Mouse (Mus musculus) thymus, postnatal 36 days (tissue): ENCODE measurements around the gene Gfy.
"Not testable (repeated sequence)": the region's sequence is repeated elsewhere in the genome, so short reads cannot be mapped to it uniquely, and the experiment has no call there.

Experiments
- DNase-seq, 2 experiments: peaks; one replicate each; pipeline ENCODE4 v3.0.0; 2022; ENCODE audit warnings: mixed read lengths in 2 of 2

The Gfy gene

DNA sequence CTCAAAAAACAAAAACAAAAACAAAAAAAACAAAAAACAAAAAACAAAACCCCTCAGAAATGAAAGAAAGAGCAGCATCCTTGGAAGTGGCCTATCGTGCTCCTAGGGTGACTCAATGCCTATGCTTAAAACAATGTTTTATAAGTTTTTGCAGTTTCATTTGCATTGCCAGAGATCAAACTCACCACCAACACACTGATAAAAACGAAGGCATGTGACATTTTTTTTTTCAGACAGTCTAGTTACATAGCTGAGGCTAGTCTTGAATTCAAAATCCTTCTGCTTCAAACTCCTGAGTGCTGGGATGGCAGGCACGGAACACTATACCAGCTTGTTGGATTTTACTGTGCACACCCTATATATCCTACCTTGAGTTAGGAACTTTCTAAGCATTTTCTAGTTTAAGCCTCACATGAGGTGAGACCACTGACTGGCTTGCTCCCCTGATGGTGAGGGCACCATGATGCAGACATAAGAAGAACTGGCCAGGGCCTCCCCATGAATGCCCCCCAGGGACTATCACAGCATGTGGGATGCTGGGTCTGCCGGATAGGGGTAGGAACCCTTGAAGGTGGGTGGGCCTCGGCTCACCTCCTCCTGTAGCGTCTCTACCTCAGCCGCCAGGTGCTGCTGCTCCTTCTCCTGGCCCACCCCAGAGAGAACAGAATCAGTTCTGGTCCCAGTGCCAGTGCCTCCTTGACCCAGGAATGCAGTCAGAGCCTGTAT lies 13.4 kb upstream of the Gfy start:
- DNase-seq: no peak

- DNase-seq: no peak
Observed at GRCm38 (mm10) chr7:45191803-45192363, 12.5 kb upstream of the Gfy start.

DNA sequence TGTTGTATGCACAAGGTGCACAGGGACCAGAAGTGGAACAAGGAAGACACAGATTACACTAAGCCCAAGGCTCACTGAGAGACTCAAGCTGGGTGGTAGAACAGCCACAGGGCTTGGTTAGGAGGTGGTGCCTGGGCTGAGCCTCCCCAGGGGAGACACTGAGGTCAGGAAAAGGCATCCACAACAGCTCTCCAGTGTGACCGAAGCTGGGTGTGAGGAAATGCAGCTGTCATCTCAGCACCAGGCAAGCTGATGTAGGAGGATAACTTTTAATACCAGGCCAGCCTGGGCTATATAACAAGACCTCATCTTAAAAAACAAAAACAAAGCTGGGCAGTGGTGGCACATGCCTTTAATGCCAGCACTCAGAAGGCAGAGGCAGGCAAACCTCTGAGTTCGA lies 11.8 kb upstream of the Gfy start:
- DNase-seq: no peak

GRCm38 (mm10) chr7:45190186-45190585 lies 10.8 kb upstream of the Gfy start:
- no peak for DNase-seq

DNA sequence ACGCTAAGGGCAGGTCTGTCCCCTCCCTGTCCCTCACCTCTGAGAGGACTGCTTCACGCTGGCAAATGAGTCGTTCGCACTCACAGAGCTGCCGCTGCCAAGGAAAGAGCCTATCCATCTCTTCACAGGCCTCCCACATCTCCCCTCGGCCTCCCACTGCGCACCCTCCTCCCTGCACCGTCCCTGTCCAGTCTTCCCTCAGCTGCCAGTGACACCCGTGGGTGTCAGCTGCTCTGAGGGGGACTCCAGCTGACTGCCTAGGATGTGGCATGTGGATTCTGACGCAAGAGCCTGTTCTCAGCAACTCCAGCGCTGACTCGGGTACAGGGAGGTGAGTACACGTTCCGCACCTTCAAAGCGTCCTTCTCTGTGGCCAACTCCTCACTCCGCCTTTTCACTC lies 10.2 kb upstream of the Gfy start:
- no peak for DNase-seq

DNA sequence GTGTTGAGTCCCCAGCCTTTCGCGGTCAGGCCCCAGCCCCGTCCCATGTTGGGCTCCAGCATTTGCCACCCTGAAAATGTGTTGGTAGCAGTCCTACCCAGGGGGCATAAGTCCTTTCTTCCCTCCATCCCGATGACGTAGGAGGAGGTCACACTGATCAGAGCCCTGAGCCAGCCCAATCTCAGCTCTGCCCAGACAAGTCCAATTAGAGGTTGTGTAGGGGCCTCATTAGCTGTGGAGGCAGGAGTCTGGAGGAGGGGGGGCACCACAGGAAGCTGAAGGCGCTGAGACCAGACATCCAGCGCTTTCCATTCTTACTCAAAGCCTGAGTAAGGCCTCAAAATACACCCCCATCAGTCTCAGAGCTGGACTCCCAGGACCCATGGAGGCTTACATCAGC lies 6.6 kb upstream of the Gfy start:
- DNase-seq: no peak

DNA sequence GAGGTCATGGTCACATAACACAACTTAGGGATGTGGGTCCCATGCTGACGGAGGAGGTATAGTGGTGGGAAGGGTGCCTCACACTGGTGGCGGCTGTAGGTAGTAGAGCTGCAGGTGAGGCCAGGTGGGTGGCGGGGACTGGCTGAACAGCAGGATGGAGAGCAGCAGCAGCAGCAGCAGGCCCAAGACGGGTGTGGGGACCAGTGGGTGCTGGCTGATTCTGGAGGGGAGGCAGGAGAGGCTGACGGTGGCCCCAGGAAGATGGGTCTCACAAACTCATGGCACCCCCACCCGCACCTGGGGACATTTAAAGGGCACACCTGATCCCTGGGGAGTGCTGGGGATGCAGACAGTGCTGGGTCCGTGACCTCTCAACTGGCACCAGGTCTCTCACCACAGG lies 4.3 kb upstream of the Gfy start:
- DNase-seq: no peak

DNA sequence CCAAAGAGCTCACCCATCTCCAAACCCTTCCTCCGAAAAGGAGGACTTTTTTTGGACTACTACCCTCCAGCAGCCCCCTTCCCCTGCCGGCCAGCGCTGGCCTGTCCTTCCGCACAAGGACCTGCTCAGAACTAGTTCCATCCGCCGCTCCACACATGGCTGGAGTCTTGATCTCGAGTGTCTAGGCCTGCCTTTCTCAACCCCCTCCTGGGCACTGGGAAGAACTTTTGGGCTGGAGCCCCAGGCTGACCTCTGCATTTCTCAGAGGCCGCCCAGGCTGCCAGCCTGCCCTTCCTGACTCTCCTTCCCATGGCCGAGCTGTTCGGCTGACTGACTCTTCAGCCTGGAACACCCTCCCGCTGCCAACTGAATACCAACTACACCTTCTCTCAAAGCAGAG lies 3.2 kb upstream of the Gfy start:
- no peak for DNase-seq

DNA sequence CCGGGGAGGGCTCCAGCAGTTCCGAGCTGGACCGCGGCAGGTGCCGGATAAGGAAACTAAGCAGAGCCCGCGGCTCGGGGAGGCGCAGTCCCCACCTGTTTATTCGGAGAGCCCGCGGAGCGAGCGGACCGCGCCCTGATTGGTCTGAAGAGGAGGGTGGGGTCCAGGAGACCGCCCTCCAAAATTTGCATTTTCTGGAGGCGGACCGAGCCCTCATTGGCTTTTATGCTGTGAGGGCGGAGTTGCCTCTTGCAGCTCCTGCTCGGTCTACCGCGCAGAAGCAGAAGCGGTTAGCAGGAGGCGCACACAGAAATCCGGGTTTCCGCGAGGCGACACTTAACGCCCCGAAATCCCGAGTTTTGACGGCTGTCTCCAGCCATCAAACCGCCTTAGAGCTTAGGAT lies 2.8 kb upstream of the Gfy start:
- peak; percentile 81 to 89 for DNase-seq

DNA sequence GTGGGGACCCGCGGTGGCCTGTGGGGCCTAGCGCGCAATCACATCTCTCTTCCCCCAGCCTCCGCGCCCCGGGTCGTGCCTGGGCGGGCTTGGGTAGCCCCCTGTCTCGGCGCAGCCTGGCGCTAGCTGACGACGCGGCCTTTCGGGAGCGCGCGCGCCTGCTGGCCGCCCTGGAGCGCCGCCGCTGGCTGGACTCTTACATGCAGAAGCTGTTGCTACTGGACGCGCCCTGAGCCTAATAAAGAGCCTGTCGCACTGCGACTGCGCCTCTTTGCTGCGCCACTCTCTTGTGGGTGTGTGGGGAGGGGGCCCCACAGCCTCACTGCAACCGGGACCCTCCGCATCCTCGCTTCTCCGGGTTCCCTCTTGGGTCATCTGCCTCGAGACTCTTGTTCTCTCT lies 2.2 kb upstream of the Gfy start:
- DNase-seq: no peak

GRCm38 (mm10) chr7:45180896-45181477 lies 1.6 kb upstream of the Gfy start, which contains the start of gene Pth2:
Gene Pth2 (plus strand): TSS chr7:45180995.
- DNase-seq: no peak

DNA sequence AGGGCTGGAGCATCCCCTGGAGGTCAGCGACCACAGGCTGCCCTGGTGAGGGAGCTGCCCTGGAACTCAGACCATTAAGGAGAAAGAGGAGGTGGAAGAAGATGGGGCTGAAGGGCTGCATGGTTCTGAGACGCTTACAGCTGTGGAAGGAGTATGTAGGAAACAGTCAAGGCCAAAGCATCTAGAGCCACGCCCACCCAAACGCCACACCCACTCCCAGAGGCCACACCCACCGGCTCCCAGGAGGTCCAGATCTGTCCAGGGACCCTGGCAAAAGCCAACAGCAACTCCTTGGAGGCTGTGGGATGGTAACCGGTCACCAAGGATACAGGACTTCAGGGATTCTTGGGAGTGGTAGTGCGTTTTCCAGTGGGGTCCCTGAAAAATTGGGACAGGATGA lies 819 bp downstream of the Gfy start:
- DNase-seq: no peak

DNA sequence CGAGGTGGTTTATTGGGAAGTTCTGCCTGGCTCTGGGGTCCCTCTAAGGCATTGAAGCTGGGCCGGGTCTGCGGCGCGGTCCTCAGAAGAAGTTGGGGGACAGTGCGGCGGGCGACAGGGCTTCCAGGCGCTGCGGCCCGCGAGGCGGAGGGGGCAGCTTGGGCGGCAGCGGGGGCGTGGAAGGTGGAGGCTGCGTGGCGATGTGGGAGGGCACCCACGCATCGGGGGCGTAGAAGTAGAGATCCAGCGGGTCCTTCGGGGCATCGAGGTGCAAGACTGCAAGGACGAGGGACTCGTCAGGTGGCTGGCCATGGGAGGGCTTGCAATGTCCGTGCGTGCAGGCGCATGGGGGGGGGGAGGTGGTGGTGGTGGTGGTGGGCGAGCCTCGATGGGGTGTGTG lies 3.0 kb downstream of the Gfy start:
- DNase-seq: no peak

- DNase-seq: no peak
Observed at GRCm38 (mm10) chr7:45175929-45176328, 3.4 kb downstream of the Gfy start.

DNA sequence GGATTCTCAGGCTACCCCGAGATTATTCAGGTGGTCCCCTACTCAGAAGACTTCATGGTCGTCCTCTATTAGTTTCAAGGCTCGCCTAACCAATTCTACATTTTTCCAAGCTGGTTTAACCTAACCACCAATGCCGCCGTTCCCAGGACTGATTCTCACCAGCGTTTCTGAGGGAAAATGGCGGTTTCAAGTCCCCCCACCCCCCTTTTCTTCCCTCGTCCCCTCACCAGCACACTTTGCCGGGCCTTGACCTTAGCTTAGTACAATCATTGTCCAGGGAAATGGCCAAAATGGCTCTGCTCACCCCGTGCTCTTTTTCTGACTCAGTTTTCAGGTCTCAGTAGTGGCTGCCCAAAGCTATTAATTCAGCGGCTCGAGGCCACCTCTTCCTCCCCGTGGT lies 4.0 kb downstream of the Gfy start:
- no peak for DNase-seq

DNA sequence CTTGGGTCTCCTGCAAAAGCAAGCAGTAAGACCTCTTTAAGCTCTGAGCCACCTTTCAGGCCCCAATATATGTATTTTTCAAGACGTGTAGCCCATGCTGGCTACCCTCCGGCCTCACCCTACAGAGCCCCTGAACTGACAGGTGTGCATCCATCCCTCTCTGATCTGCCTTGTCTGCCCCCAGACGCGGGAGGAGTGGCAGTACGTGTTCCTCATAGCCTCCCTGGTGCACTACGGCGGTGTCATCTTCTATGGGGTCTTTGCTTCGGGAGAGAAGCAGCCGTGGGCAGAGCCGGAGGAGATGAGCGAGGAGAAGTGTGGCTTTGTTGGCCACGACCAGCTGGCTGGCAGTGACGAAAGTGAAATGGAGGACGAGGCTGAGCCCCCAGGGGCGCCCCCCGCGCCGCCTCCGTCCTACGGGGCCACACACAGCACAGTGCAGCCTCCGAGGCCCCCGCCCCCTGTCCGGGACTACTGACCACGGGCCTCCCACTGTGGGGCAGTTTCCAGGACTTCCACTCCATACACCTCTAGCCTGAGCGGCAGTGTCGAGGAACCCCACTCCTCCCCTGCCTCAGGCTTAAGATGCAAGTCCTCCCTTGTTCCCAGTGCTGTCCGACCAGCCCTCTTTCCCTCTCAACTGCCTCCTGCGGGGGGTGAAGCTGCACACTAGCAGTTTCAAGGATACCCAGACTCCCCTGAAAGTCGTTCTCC lies 4.6 kb downstream of the Gfy start:
- DNase-seq: no peak

DNA sequence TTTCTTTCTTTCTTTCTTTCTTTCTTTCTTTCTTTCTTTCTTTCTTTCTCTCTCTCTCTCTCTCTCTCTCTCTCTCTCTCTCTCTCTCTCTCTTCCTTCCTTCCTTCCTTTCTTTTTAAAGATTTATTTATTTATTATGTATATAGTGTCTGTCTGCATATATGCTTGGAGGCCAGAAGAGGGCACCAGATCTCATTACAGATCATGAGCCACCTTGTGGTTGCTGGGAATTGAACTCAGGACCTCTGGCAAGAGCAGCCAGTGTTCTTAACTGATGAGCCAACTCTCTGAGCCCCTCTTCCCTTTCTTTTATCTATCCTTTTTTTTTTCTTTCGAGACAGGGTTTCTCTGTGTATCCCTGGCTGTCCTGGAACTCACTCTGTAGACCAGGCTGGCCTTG lies 5.6 kb downstream of the Gfy start:
- not testable (repeated sequence) for DNase-seq

- DNase-seq: peak; percentile 38 to 55
Observed at GRCm38 (mm10) chr7:45172974-45173373, 6.4 kb downstream of the Gfy start.

GRCm38 (mm10) chr7:45169495-45169894 lies 9.9 kb downstream of the Gfy start:
- peak; percentile 24 to 32 for DNase-seq

DNA sequence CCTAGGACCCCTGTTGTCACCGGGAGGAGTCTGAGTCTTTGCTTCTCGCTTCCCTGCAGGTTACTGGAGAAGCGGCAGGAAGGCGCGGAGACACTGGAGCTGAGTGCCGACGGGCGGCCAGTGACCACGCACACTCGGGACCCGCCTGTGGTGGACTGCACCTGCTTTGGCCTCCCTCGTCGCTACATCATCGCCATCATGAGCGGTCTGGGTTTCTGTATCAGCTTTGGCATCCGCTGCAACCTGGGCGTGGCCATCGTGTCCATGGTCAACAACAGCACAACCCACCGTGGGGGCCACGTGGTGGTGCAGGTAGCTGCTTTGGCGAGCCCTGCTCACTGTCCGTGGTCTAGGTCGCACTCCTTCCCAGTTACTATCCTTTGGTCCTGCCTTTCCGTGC lies 10.7 kb downstream of the Gfy start:
- DNase-seq: no peak

DNA sequence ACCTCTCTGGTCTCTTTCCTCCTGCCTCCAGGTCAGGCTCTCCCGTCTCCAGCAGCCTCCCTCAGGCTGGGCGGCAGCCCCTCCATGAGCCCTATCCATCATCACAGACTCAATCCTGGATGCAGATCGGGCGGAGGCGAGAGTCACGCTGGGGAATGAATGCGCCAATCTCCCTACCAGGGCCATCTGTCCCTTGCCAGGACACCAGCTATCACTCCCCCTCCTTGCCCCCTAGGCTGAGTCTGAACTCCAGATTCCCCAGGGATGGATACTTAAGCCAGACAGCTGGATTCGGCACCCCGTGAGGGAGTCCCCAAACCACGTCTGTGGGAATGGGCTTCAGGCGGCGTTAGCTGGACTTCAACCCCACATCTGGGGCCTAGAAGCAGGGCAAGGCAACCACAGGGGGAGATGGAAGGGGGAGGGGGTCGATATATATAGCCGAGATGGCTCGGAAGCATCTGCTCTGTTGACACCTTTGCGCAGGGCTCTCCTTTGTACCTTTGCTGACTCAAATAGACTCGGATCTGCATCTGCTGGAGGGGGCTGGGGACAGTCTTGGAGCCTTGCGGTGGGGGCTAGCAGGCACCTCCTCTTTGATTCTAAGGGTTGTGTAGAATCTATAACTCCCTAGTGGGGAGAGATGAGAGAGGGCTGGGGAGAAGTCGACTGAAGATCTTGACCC lies 11.5 kb downstream of the Gfy start:
- DNase-seq: no peak

GRCm38 (mm10) chr7:45166950-45167401 lies 12.4 kb downstream of the Gfy start:
- no peak for DNase-seq

GRCm38 (mm10) chr7:45165701-45166100 lies 13.7 kb downstream of the Gfy start:
- no peak for DNase-seq
